ENCODE assay signal across 8 mouse cellular contexts in genomic region chr4:101508851-101509577, GRCm38 (mm10). TPM values are rescaled to one million over a fixed set of nuclear protein-coding genes. Genes with fewer than 3 reads are reported as not detected.
A peak's percentile ranks its signal among the peaks of the same experiment; 100 is the strongest.
DNase-seq lines count a peak whose midpoint lies in the region; ATAC-seq and TF ChIP-seq lines count a peak whose summit lies in the region.

No protein-coding gene starts in this region.

- peak overlapping the region; percentile 30 to 47 for H3K4me3 ChIP-seq in heart, embryonic 14.5 days (ENCODE audit: control insufficient read depth in 1 of 2, insufficient read depth in 1 of 2, low read depth in 1 of 2, low read length in 2 of 2)
- H3K4me3 ChIP-seq in forebrain, postnatal 0 days (ENCODE audit: low read depth, low read length) = peak overlapping the region; percentile 58
- H3K4me3 ChIP-seq in kidney, embryonic 14.5 days (ENCODE audit: low read length) = peak overlapping the region; percentile 39
- peak overlapping the region; percentile 40 for H3K4me3 ChIP-seq in liver, embryonic 12.5 days

- no peaks in the 10 kb centered on the region for H3K9me3 ChIP-seq in heart, embryonic 14.5 days (ENCODE audit: control insufficient read depth, low read length)
- no peaks in the 10 kb centered on the region for H3K9me3 ChIP-seq in forebrain, postnatal 0 days (ENCODE audit: low read length)
- no peaks in the 10 kb centered on the region for H3K9me3 ChIP-seq in kidney, embryonic 14.5 days (ENCODE audit: control insufficient read depth, low read length)
- no peaks in the 10 kb centered on the region for H3K9me3 ChIP-seq in liver, embryonic 12.5 days (replicated peaks)

- no peaks in the 10 kb centered on the region for H3K36me3 ChIP-seq in heart, embryonic 14.5 days (ENCODE audit: control insufficient read depth, insufficient read depth, low read length)
- H3K36me3 ChIP-seq in forebrain, postnatal 0 days (ENCODE audit: insufficient read depth) = no peaks in the 10 kb centered on the region
- no peaks in the 10 kb centered on the region for H3K36me3 ChIP-seq in kidney, embryonic 14.5 days (ENCODE audit: control insufficient read depth, insufficient read depth, low read length)
- H3K36me3 ChIP-seq in liver, embryonic 12.5 days = no peaks in the 10 kb centered on the region

- peaks cover 11% of the 10 kb centered on the region for H3K27me3 ChIP-seq in heart, embryonic 14.5 days (ENCODE audit: control insufficient read depth, insufficient read depth, low read length)
- H3K27me3 ChIP-seq in forebrain, postnatal 0 days (ENCODE audit: insufficient read depth, low read length) = no peaks in the 10 kb centered on the region
- peaks cover 8% of the 10 kb centered on the region for H3K27me3 ChIP-seq in kidney, embryonic 14.5 days (ENCODE audit: control insufficient read depth, insufficient read depth, low read length)
- H3K27me3 ChIP-seq in liver, embryonic 12.5 days (replicated peaks) = peaks cover 29% of the 10 kb centered on the region

- H3K9ac ChIP-seq in heart, embryonic 14.5 days (ENCODE audit: low read length) = peak overlapping the region; percentile 58; the same call in 1 of the 2 replicates
- H3K9ac ChIP-seq in forebrain, postnatal 0 days = peak overlapping the region; percentile 70
- H3K9ac ChIP-seq in kidney, embryonic 14.5 days (ENCODE audit: low read depth, low read length) = peak overlapping the region; percentile 44; the same call in 1 of the 2 replicates
- H3K9ac ChIP-seq in liver, embryonic 12.5 days = no peak overlapping the region

- no peak for DNase-seq in heart, adult 11 months
- DNase-seq in cerebellum, adult 8-10 months = peak; percentile 69
- DNase-seq in forebrain, postnatal 0 days = peak; percentile 52
- DNase-seq in retina, embryonic 14.5 days (ENCODE audit: low spot score) = peak; percentile 59
- peak; percentile 81 for DNase-seq in thymus, postnatal 4 days

- ATAC-seq in heart, embryonic 14.5 days (ENCODE audit: insufficient number of reproducible peaks, insufficient read depth, low FRiP score, low read depth) = no peak
- ATAC-seq in forebrain, postnatal 0 days = peak; percentile 73
- peak; percentile 59; the same call in 1 of the 2 replicates for ATAC-seq in kidney, embryonic 14.5 days (ENCODE audit: low FRiP score, low TSS enrichment)
- no peak for ATAC-seq in liver, embryonic 12.5 days

- 10% methylated on average over 30 of the region's 30 CpGs for WGBS in heart, embryonic 14.5 days
- WGBS in forebrain, postnatal 0 days = 4% methylated on average over 30 of the region's 30 CpGs
- 3% methylated on average over 30 of the region's 30 CpGs for WGBS in kidney, embryonic 14.5 days
- WGBS in liver, embryonic 12.5 days (ENCODE audit: insufficient replicate concordance) = 10% methylated on average over 30 of the region's 30 CpGs

- H3K4me1 ChIP-seq in heart, embryonic 14.5 days (ENCODE audit: control insufficient read depth in 2 of 2, insufficient read depth in 2 of 2, low read length in 2 of 2) = peaks cover 3 to 7% of the 10 kb centered on the region in 2 experiments; a peak in 3 of 4 replicates
- H3K4me1 ChIP-seq in forebrain, postnatal 0 days (ENCODE audit: insufficient read depth) = no peaks in the 10 kb centered on the region
- H3K4me1 ChIP-seq in kidney, embryonic 14.5 days (ENCODE audit: control insufficient read depth, insufficient read depth, low read length) = no peaks in the 10 kb centered on the region
- H3K4me1 ChIP-seq in liver, embryonic 12.5 days = no peaks in the 10 kb centered on the region

- H3K27ac ChIP-seq in heart, embryonic 14.5 days (replicated peaks in 1 of 2; ENCODE audit: control insufficient read depth in 1 of 2, insufficient read depth in 1 of 2, low read depth in 2 of 2, low read length in 2 of 2) = no peak overlapping the region
- peak overlapping the region; percentile 64 for H3K27ac ChIP-seq in forebrain, postnatal 0 days (ENCODE audit: low read depth, low read length)
- H3K27ac ChIP-seq in kidney, embryonic 14.5 days (ENCODE audit: low read depth, low read length) = no peak overlapping the region
- no peak overlapping the region for H3K27ac ChIP-seq in liver, embryonic 12.5 days

- no peak for TF ChIP-seq CTCF in forebrain, postnatal 0 days (IDR thresholded peaks at IDR 0.05; ENCODE audit: low read depth)

- H3K4me2 ChIP-seq in heart, embryonic 14.5 days (ENCODE audit: low read length) = peak overlapping the region; percentile 87
- H3K4me2 ChIP-seq in forebrain, postnatal 0 days (ENCODE audit: low read depth) = peak overlapping the region; percentile 97
- H3K4me2 ChIP-seq in kidney, embryonic 14.5 days (replicated peaks; ENCODE audit: low read depth, low read length) = peak overlapping the region; percentile 78
- peak overlapping the region; percentile 61 for H3K4me2 ChIP-seq in liver, embryonic 12.5 days

RNA-seq across cellular contexts. Expression of gene Dnajc6, which starts 12.6 kb away (rescaled TPM):
- 0.24 and 0.70 TPM in 2 replicates for polyA plus RNA-seq in heart, embryonic 14.5 days (2014; fragmentation: Nextera tagmentation; extraction: Ambion mirVana)
- 122 and 153 TPM in 2 replicates for total RNA-seq in forebrain, postnatal 0 days (2014; rRNA removed)
- polyA plus RNA-seq in forebrain, postnatal 0 days (2015; fragmentation: Nextera tagmentation; extraction: Ambion mirVana) = 28.9 and 46.0 TPM in 2 replicates
- 0.30 and 0.74 TPM in 2 replicates for polyA plus RNA-seq in kidney, embryonic 14.5 days (2014; fragmentation: Nextera tagmentation; extraction: Ambion mirVana)
- 0.02 and 0.10 TPM in 2 replicates for polyA plus RNA-seq in liver, embryonic 12.5 days (2016; fragmentation: Nextera tagmentation; extraction: Ambion mirVana)

Comparison
In these comparisons a context has a peak if more than half of its experiments do, and no peak if none do; other contexts are left out.
1. ATAC-seq: peak in forebrain, postnatal 0 days (single experiment) and kidney, embryonic 14.5 days (single experiment); none in heart, embryonic 14.5 days (single experiment) and liver, embryonic 12.5 days (single experiment).
2. RNA of gene Dnajc6, which starts 12.6 kb away (polyA plus RNA-seq): 28.9 to 46.0 TPM in forebrain, postnatal 0 days; 0.30 to 0.74 TPM in kidney, embryonic 14.5 days, 0.24 to 0.70 TPM in heart, embryonic 14.5 days and 0.02 to 0.10 TPM in liver, embryonic 12.5 days; every median in the first group is over 10 times any median in the second.
3. Peak in every context shown above with its lines, with median percentiles within 50 percentile points of each other: H3K4me2 ChIP-seq and H3K4me3 ChIP-seq.